In genomic region chr19:44296186-44296585, GRCm38 (mm10) we compare ENCODE assay signal across 8 mouse cellular contexts. TPM values are rescaled to one million over a fixed set of nuclear protein-coding genes. Genes with fewer than 3 reads are reported as not detected.
DNase-seq lines count a peak whose midpoint lies in the region; ATAC-seq and TF ChIP-seq lines count a peak whose summit lies in the region.

No protein-coding gene starts in this region.

- H3K9ac ChIP-seq in intestine, embryonic 16.5 days (ENCODE audit: low read depth, low read length), result peak overlapping the region; percentile 95
- H3K9ac ChIP-seq in neural tube, embryonic 15.5 days (replicated peaks), result peak overlapping the region; percentile 67

- no peak for DNase-seq in kidney, adult 2 months
- no peak for DNase-seq in kidney, postnatal 25 days
- DNase-seq in embryonic facial prominence, embryonic 10.5 days (ENCODE audit: low spot score), result no peak
- no peak for DNase-seq in adrenal gland, postnatal 36 days
- no peak for DNase-seq in lung, postnatal 25 days (ENCODE audit: low spot score)
- DNase-seq in urinary bladder, postnatal 4 days (ENCODE audit: low spot score in 2 of 2), result no peak

- WGBS in kidney, adult 2 months, result 54% methylated on average over 7 of the region's 7 CpGs
- WGBS in embryonic facial prominence, embryonic 10.5 days, result 53% methylated on average over 7 of the region's 7 CpGs
- 14% methylated on average over 7 of the region's 7 CpGs for WGBS in intestine, embryonic 16.5 days
- 16% methylated on average over 7 of the region's 7 CpGs for WGBS in neural tube, embryonic 15.5 days

- H3K27ac ChIP-seq in kidney, adult 2 months (ENCODE audit: insufficient read depth, low read depth, low read length), result no peak overlapping the region
- H3K27ac ChIP-seq in embryonic facial prominence, embryonic 10.5 days (replicated peaks), result 0 out of 2 replicates have a peak overlapping the region, but pooled peaks have one; percentile 51
- peak overlapping the region; percentile 99 for H3K27ac ChIP-seq in intestine, embryonic 16.5 days (ENCODE audit: low read length)
- H3K27ac ChIP-seq in neural tube, embryonic 15.5 days (replicated peaks), result 0 out of 2 replicates have a peak overlapping the region, but pooled peaks have one; percentile 51

- no peaks in the 10 kb centered on the region for H3K9me3 ChIP-seq in embryonic facial prominence, embryonic 10.5 days
- H3K9me3 ChIP-seq in intestine, embryonic 16.5 days (ENCODE audit: control insufficient read depth, low read length), result no peaks in the 10 kb centered on the region
- H3K9me3 ChIP-seq in neural tube, embryonic 15.5 days (replicated peaks), result no peaks in the 10 kb centered on the region

- no peak for TF ChIP-seq POLR2A in kidney, adult 2 months (IDR thresholded peaks at IDR 0.05; ENCODE audit: low read depth, low read length)

- no peak for ATAC-seq in intestine, embryonic 16.5 days
- ATAC-seq in neural tube, embryonic 15.5 days (ENCODE audit: low FRiP score), result no peak

- no peaks in the 10 kb centered on the region for H3K27me3 ChIP-seq in kidney, adult 2 months (replicated peaks; ENCODE audit: control insufficient read depth, insufficient read depth, low read length)
- no peaks in the 10 kb centered on the region for H3K27me3 ChIP-seq in embryonic facial prominence, embryonic 10.5 days (replicated peaks; ENCODE audit: low read depth, poor library complexity, severe bottlenecking)
- no peaks in the 10 kb centered on the region for H3K27me3 ChIP-seq in intestine, embryonic 16.5 days (replicated peaks; ENCODE audit: control insufficient read depth, insufficient read depth, low read length)
- H3K27me3 ChIP-seq in neural tube, embryonic 15.5 days (replicated peaks), result no peaks in the 10 kb centered on the region

- peak overlapping the region; percentile 89 for H3K4me2 ChIP-seq in intestine, embryonic 16.5 days (ENCODE audit: low read depth, low read length)
- peak overlapping the region; percentile 99 for H3K4me2 ChIP-seq in neural tube, embryonic 15.5 days

- no peak for TF ChIP-seq CTCF in kidney, adult 2 months (conservative IDR thresholded peaks at IDR 0.05; ENCODE audit: insufficient read depth, insufficient read length, low read depth, low read length)

- H3K36me3 ChIP-seq in kidney, adult 2 months (ENCODE audit: control insufficient read depth, insufficient read depth, low read length), result no peaks in the 10 kb centered on the region
- H3K36me3 ChIP-seq in embryonic facial prominence, embryonic 10.5 days (replicated peaks), result peaks cover 64% of the 10 kb centered on the region
- H3K36me3 ChIP-seq in intestine, embryonic 16.5 days (ENCODE audit: control insufficient read depth, insufficient read depth, low read length), result peaks cover 21% of the 10 kb centered on the region
- peaks cover 45% of the 10 kb centered on the region for H3K36me3 ChIP-seq in neural tube, embryonic 15.5 days

- H3K4me1 ChIP-seq in kidney, adult 2 months (ENCODE audit: control insufficient read depth, insufficient read depth, low read length), result peaks cover 7% of the 10 kb centered on the region; the same call in 1 of the 2 replicates
- H3K4me1 ChIP-seq in embryonic facial prominence, embryonic 10.5 days, result peaks cover 86% of the 10 kb centered on the region
- H3K4me1 ChIP-seq in intestine, embryonic 16.5 days (ENCODE audit: control insufficient read depth, insufficient read depth, low read length), result peaks cover 52% of the 10 kb centered on the region
- H3K4me1 ChIP-seq in neural tube, embryonic 15.5 days, result peaks cover 83% of the 10 kb centered on the region

- peak overlapping the region; percentile 5 for H3K4me3 ChIP-seq in kidney, adult 2 months (ENCODE audit: insufficient read depth, low read depth, low read length)
- H3K4me3 ChIP-seq in embryonic facial prominence, embryonic 10.5 days, result peak overlapping the region; percentile 95
- H3K4me3 ChIP-seq in intestine, embryonic 16.5 days (ENCODE audit: low read length), result peak overlapping the region; percentile 85
- H3K4me3 ChIP-seq in neural tube, embryonic 15.5 days (replicated peaks), result peak overlapping the region; percentile 76

RNA-seq across cellular contexts. Expression of gene Scd2, which starts 2.7 kb away (rescaled TPM):
- 61.3 and 63.9 TPM in 2 replicates for polyA plus RNA-seq in kidney, adult 2 months (2012; rRNA removed)
- 324 and 353 TPM in 2 replicates for polyA plus RNA-seq in embryonic facial prominence, embryonic 10.5 days (2016; fragmentation: Nextera tagmentation; extraction: Ambion mirVana)
- polyA plus RNA-seq in intestine, embryonic 16.5 days (2015; fragmentation: Nextera tagmentation; extraction: Ambion mirVana), result 452 and 553 TPM in 2 replicates
- polyA plus RNA-seq in neural tube, embryonic 15.5 days (2015; fragmentation: Nextera tagmentation; extraction: Ambion mirVana), result 256 and 264 TPM in 2 replicates
- total RNA-seq in adrenal gland, postnatal 36 days (2021), result 100 to 1,000 TPM; 596 to 993 TPM

RNA-seq across cellular contexts. Expression of gene Scd4, which starts 36.7 kb away (rescaled TPM):
- 0.23 and 0.26 TPM in 2 replicates for polyA plus RNA-seq in kidney, adult 2 months (2012; rRNA removed)
- 0.05 and 0.10 TPM in 2 replicates for polyA plus RNA-seq in embryonic facial prominence, embryonic 10.5 days (2016; fragmentation: Nextera tagmentation; extraction: Ambion mirVana)
- polyA plus RNA-seq in intestine, embryonic 16.5 days (2015; fragmentation: Nextera tagmentation; extraction: Ambion mirVana), result 0.09 and 0.22 TPM in 2 replicates
- 0.09 and 0.15 TPM in 2 replicates for polyA plus RNA-seq in neural tube, embryonic 15.5 days (2015; fragmentation: Nextera tagmentation; extraction: Ambion mirVana)
- total RNA-seq in adrenal gland, postnatal 36 days (2021), result 1 to 10 TPM; 5.1 to 8.5 TPM

Comparison
In these comparisons a context has a peak if more than half of its experiments do, and no peak if none do; other contexts are left out.
1. H3K4me3 ChIP-seq: peak in every context shown above with its lines; median percentile 95 in embryonic facial prominence, embryonic 10.5 days; 85 in intestine, embryonic 16.5 days; 76 in neural tube, embryonic 15.5 days; 5 in kidney, adult 2 months.